Mouse (Mus musculus) kidney, postnatal 0 days (tissue): ENCODE results near the gene Cdsn. TPM values are rescaled to one million over a fixed set of nuclear protein-coding genes. Genes with fewer than 3 reads are reported as not detected.

ENCODE experiments used
- ATAC-seq: fragments of 200-750 bp; cut with Nextera tagmentation; replicated peaks from 2 replicates; pipeline ENCODE4 v1.8.0; 2017; ENCODE audit warnings: low read depth, moderate number of reproducible peaks, moderate TSS enrichment, moderate library complexity; ENCODE audit not compliant: low FRiP score
- DNase-seq: peaks from one replicate; pipeline ENCODE4 v3.0.0-alpha.2; 2016; ENCODE audit warnings: low spot score
- H3K27ac ChIP-seq: fragments of 300-500 bp; sonication (generic); 2 replicates; pipeline ENCODE4 v1.5.1; 2014; ENCODE audit warnings: mild to moderate bottlenecking
- H3K27me3 ChIP-seq: fragments of 300-500 bp; sonication (generic); 2 replicates; pipeline ENCODE4 v1.6.1; 2014; ENCODE audit warnings: low read length, mixed read lengths; ENCODE audit not compliant: insufficient read depth
- H3K36me3 ChIP-seq: fragments of 300-500 bp; sonication (generic); 2 replicates; pipeline ENCODE4 v1.6.1; 2014; ENCODE audit warnings: low read length, mixed read lengths; ENCODE audit not compliant: insufficient read depth
- H3K4me1 ChIP-seq: fragments of 300-500 bp; sonication (generic); replicated peaks from 2 replicates; pipeline ENCODE4 v1.6.1; 2014; ENCODE audit warnings: antibody characterized with exemption, low read length, mixed read lengths; ENCODE audit not compliant: insufficient read depth
- H3K4me2 ChIP-seq: fragments of 300-500 bp; sonication (generic); 2 replicates; pipeline ENCODE4 v1.6.1; 2014; ENCODE audit warnings: mild to moderate bottlenecking, low read length, moderate library complexity, mixed read lengths
- H3K4me3 ChIP-seq: fragments of 300-500 bp; sonication (generic); replicated peaks from 2 replicates; pipeline ENCODE4 v1.5.1; 2014; ENCODE audit warnings: low read depth, low read length
- H3K9ac ChIP-seq: fragments of 300-500 bp; sonication (generic); 2 replicates; pipeline ENCODE4 v1.6.1; 2014; ENCODE audit warnings: low read depth, low read length
- H3K9me3 ChIP-seq: fragments of 300-500 bp; sonication (generic); replicated peaks from 2 replicates; pipeline ENCODE4 v1.6.1; 2016; ENCODE audit warnings: low read length, inconsistent platforms, mixed read lengths
- CTCF ChIP-seq: IDR thresholded peaks from 2 replicates; pipeline ENCODE4 v1.5.1; 2016; ENCODE audit warnings: antibody characterized with exemption, low read depth, mild to moderate bottlenecking, moderate library complexity
- WGBS: fragments of 180-500 bp; shearing (Covaris S2); extraction: QIAGEN DNeasy Blood & Tissue Kit; methylation state at CpG from one replicate; pipeline ENCODE4 v1.1.7; 2014; 5-methylcytosine and 5-hydroxymethylcytosine counted together
- polyA plus RNA-seq: library from polyadenylated mRNA; unstranded; fragments of >200 nt; fragmentation: Nextera tagmentation; extraction: Ambion mirVana; gene quantifications from 2 replicates; pipeline ENCODE4 v1.2.1, GENCODE M21; 2015

Cdsn gene
- polyA plus RNA-seq, 1 experiment from 2014 or later: 0.18 TPM

GRCm38 (mm10) chr17:35570836-35571235 lies 18.9 kb downstream of the Cdsn start:
- Histone ChIP-seq H3K4me3 (no peak overlapping the region), H3K9me3 (no peaks in the 10 kb centered on the region), H3K27me3 (peaks cover 6% of the 10 kb centered on the region; the same call in 1 of the 2 replicates), H3K9ac (no peak overlapping the region), H3K4me1 (0 out of 2 replicates have a peak, but pooled peaks cover 4% of the 10 kb centered on the region), H3K36me3 (no peaks in the 10 kb centered on the region), H3K4me2 (no peak overlapping the region), H3K27ac (no peak overlapping the region)
- ATAC-seq (no peak), DNase-seq (no peak)
- 75% methylated on average over 14 of the region's 14 CpGs for WGBS
- TF ChIP-seq CTCF: no peak

- Histone ChIP-seq H3K36me3 (no peaks in the 10 kb centered on the region), H3K9me3 (no peaks in the 10 kb centered on the region), H3K4me1 (0 out of 2 replicates have a peak, but pooled peaks cover 4% of the 10 kb centered on the region), H3K9ac (no peak overlapping the region), H3K4me3 (no peak overlapping the region), H3K27me3 (peaks cover 6% of the 10 kb centered on the region; the same call in 1 of the 2 replicates), H3K27ac (no peak overlapping the region), H3K4me2 (no peak overlapping the region)
- TF ChIP-seq CTCF: 0 out of 2 replicates have a peak, but pooled peaks have one; percentile 0
- 97% methylated on average over 7 of the region's 7 CpGs for WGBS
- DNase-seq (no peak), ATAC-seq (no peak)
These were observed 19.5 kb downstream of the Cdsn start for GRCm38 (mm10) chr17:35571477-35571876.

- DNase-seq: peak; percentile 87
- WGBS: 22% methylated on average over 6 of the region's 6 CpGs
- peak; percentile 100 for TF ChIP-seq CTCF
These were observed 26.3 kb downstream of the Cdsn start for GRCm38 (mm10) chr17:35578211-35578610.

GRCm38 (mm10) chr17:35582900-35583299 lies 31.0 kb downstream of the Cdsn start:
- Histone ChIP-seq H3K27ac (no peak overlapping the region), H3K4me1 (no peaks in the 10 kb centered on the region), H3K4me3 (no peak overlapping the region), H3K27me3 (no peaks in the 10 kb centered on the region), H3K9me3 (no peaks in the 10 kb centered on the region), H3K9ac (no peak overlapping the region), H3K36me3 (no peaks in the 10 kb centered on the region), H3K4me2 (no peak overlapping the region)
- WGBS: 100% methylated on average over 1 of the region's 1 CpGs
- ATAC-seq (no peak), DNase-seq (peak; percentile 14)
- TF ChIP-seq CTCF: peak; percentile 65

More at GRCm38 (mm10) chr17:35578211-35578610, 26.3 kb downstream of the Cdsn start:
- Histone ChIP-seq H3K36me3 (no peaks in the 10 kb centered on the region), H3K9me3 (no peaks in the 10 kb centered on the region), H3K27ac (no peak overlapping the region), H3K4me1 (no peaks in the 10 kb centered on the region), H3K27me3 (no peaks in the 10 kb centered on the region), H3K4me2 (no peak overlapping the region), H3K4me3 (no peak overlapping the region), H3K9ac (no peak overlapping the region)
- ATAC-seq: 0 out of 2 replicates have a peak, but pooled peaks have one; percentile 25

- Histone ChIP-seq H3K4me2 (no peak overlapping the region), H3K36me3 (no peaks in the 10 kb centered on the region), H3K27me3 (no peaks in the 10 kb centered on the region), H3K4me1 (no peaks in the 10 kb centered on the region), H3K4me3 (no peak overlapping the region), H3K9ac (no peak overlapping the region), H3K27ac (no peak overlapping the region), H3K9me3 (no peaks in the 10 kb centered on the region)
- ATAC-seq (peak; percentile 29; the same call in 1 of the 2 replicates), DNase-seq (peak; percentile 88)
- TF ChIP-seq CTCF: peak; percentile 87
- WGBS: 14% methylated on average over 16 of the region's 16 CpGs
These were observed 32.5 kb downstream of the Cdsn start for GRCm38 (mm10) chr17:35584330-35584937.

- DNase-seq: no peak
- no peak overlapping the region for H3K4me2 ChIP-seq
- H3K9ac ChIP-seq: no peak overlapping the region
- no peak overlapping the region for H3K27ac ChIP-seq
- no peaks in the 10 kb centered on the region for H3K9me3 ChIP-seq
- H3K36me3 ChIP-seq: no peaks in the 10 kb centered on the region
- 100% methylated on average over 1 of the region's 1 CpGs for WGBS
- no peak for ATAC-seq
- H3K4me3 ChIP-seq: no peak overlapping the region
- TF ChIP-seq CTCF: peak; percentile 22; the same call in 1 of the 2 replicates
- no peaks in the 10 kb centered on the region for H3K4me1 ChIP-seq
- no peaks in the 10 kb centered on the region for H3K27me3 ChIP-seq
These were observed 35.4 kb downstream of the Cdsn start for GRCm38 (mm10) chr17:35587291-35587690.

- H3K27ac ChIP-seq: no peak overlapping the region
- no peaks in the 10 kb centered on the region for H3K36me3 ChIP-seq
- DNase-seq (no peak), ATAC-seq (no peak)
- no peaks in the 10 kb centered on the region for H3K4me1 ChIP-seq
- 43% methylated on average over 4 of the region's 4 CpGs for WGBS
- no peaks in the 10 kb centered on the region for H3K27me3 ChIP-seq
- no peaks in the 10 kb centered on the region for H3K9me3 ChIP-seq
- H3K9ac ChIP-seq: no peak overlapping the region
- no peak overlapping the region for H3K4me2 ChIP-seq
- no peak for TF ChIP-seq CTCF
- no peak overlapping the region for H3K4me3 ChIP-seq
These were observed 36.5 kb downstream of the Cdsn start for GRCm38 (mm10) chr17:35588387-35588786.
